Mouse (Mus musculus): ENCODE results near the gene Ggta1.

GRCm38 (mm10) chr2:35407266-35407665 is 55.8 kb downstream of the Ggta1 start:
- TF ChIP-seq ZNF384 (IDR thresholded peaks at IDR 0.05; ENCODE audit: low read depth, low read length) = no peak
- no peak for TF ChIP-seq ZC3H11A (IDR thresholded peaks at IDR 0.05; ENCODE audit: borderline replicate concordance, low read depth, low read length)

All from ES-E14 (cell line).